Mouse (Mus musculus) liver, adult (tissue): Measurements from ENCODE around the gene Fam189a2.

Experiments
- GATA4 ChIP-seq: IDR thresholded peaks from 2 replicates; pipeline ENCODE4 v1.6.1; 2014; ENCODE audit warnings: mild to moderate bottlenecking, low read length; ENCODE audit not compliant: insufficient replicate concordance

The Fam189a2 gene

GRCm38 (mm10) chr19:24039061-24039853, 8.4 kb upstream of the Fam189a2 start:
- TF ChIP-seq GATA4: no peak

DNA sequence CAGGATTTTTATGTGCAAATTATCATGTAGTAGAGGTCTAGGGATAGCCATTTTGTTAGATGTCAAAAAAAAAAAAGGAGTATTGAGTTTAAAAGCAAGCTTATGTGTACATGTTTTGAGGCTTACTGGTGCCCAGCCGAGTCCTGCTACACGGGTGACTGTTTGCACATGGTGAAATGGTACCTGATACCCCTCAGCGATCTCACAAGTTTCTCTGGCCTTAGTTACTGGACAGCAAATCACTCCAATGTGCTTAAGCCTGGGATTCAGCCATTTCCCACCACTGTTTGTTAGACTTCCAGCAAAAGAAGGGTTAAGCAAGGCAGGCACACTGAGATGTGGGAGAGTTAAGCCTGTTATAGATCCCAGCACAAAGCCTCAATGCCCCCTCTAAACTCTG, 3.5 kb upstream of the Fam189a2 start:
- TF ChIP-seq GATA4: no peak

DNA sequence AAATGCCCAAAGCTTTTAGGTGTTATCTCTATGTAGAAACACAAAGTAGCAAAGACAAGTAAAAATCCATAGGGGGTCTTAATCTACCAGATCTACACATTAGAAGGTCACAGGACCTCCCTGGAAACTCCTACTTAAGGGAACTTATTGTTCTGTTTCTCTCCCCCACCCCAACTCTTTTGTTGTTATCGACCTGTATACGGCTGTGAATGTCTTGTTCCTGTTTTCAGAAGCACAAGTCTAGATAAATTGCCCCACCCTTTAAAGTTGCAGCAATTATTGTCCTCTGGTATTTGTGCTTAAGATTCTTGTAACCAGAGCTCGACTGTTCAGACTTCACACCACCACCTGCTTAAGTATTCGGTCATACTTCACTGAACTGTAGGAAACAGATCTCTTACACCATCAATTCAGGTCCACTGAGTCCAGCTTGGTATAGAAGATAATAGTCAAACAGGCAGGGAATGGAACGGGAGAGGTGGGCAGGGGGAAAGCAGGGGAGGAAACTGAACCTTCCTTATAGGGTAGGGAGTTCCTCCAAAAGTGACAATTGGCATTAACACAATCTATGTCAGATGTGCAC, 1.9 kb upstream of the Fam189a2 start:
- no peak for TF ChIP-seq GATA4

DNA sequence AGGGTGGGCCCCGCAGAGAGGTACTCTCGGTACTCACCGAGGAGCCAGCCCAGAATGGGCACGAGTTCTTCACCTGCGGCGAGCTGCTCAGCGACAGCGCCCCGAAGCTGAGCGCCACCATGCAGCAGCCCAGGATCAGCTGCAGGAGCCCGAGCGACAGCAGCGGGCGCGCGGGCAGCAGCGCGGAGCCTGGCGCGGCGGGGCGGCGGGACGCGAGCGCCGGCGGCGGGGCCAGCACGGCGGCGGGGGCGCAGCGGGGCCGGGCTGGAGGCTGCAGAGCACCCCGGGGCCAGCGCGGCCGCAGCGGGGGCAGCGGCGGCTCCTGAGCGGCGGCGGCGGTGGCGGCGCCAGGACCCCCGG, 328 bp downstream of the Fam189a2 start:
- no peak for TF ChIP-seq GATA4

GRCm38 (mm10) chr19:24029616-24030510, 956 bp downstream of the Fam189a2 start:
- TF ChIP-seq GATA4: no peak

- no peak for TF ChIP-seq GATA4
Observed at GRCm38 (mm10) chr19:24025876-24026275, 4.9 kb downstream of the Fam189a2 start.

DNA sequence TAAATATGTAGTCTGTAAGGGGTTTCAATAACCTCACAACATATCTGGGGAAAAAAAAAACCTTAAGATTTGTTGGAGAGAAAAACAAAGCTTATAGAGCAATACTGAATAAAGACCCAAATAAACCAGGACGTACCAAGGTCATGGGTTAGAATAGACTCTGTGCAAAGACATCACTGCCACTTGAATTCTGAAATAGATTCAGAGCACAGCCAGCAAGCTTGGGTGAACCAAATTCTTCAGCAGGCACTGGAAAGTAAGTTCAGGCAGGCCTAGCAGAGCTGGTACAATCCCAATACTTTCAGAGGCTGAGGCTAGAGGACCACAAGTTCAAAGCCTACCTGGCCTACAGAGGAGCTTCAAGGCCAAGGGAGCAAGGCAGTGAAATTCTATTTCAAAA, 6.2 kb downstream of the Fam189a2 start:
- no peak for TF ChIP-seq GATA4

DNA sequence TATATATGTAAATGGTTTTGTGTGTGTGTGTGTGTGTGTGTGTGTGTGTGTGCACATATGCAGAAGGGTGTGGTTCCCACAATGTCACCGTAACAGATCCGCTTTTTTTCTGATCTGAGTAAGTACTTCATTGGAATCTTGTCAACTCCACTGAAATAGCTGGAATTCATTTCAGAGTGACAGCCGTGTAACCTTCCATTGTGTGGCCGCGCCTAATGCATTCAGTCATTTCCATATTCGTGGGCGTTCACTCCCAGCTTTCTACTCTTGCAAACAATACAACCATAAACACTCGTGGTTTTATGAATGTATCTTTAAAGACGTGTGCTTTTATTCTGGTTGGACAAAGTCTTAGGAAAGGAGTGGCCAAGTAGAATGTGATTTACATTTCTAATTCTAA, 6.7 kb downstream of the Fam189a2 start:
- no peak for TF ChIP-seq GATA4

GRCm38 (mm10) chr19:24023351-24023750, 7.5 kb downstream of the Fam189a2 start:
- no peak for TF ChIP-seq GATA4

- TF ChIP-seq GATA4: no peak
Observed at GRCm38 (mm10) chr19:24022771-24023170, 8.0 kb downstream of the Fam189a2 start.

DNA sequence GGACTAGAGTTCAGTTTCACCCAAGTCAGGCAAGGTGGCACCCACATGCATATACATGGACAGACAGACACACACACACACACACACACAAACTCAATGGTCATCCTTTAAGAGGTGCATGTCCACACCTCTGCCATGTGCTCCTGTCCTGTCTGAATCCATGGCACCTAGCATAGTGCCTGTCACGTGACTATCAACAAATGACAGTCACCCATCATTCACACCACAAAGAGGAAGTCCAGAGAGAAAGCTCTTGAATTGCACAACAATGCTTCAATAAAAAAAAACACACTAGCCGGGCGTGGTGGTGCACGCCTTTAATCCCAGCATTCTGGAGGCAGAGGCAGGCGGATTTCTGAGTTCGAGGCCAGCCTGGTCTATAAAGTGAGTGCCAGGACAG, 8.5 kb downstream of the Fam189a2 start:
- TF ChIP-seq GATA4: no peak

DNA sequence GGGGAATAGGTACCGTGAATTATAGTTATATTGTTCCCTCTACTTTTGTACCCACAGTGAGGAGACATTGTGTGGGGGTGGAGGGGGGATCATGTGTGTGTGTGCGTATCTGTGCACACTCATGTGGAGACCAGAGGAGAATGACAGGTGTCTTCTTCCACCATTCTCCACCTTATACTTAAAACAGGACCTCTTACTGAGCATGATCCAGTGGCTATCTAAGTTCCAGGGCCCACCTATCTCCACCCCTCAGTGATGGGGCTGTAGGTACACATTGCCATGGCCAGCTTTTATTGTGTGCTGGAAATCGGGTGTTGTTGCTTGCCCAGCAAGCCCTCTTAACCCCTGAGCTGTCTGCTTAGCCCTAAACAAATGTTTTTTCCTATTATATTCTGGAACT, 10.1 kb downstream of the Fam189a2 start:
- TF ChIP-seq GATA4: no peak

- TF ChIP-seq GATA4: no peak
Observed at GRCm38 (mm10) chr19:24019609-24020008, 11.2 kb downstream of the Fam189a2 start.

- peak; percentile 50; the same call in 1 of the 2 replicates for TF ChIP-seq GATA4
Observed at GRCm38 (mm10) chr19:24018396-24018795, 12.4 kb downstream of the Fam189a2 start.

GRCm38 (mm10) chr19:24017892-24018291, 12.9 kb downstream of the Fam189a2 start:
- no peak for TF ChIP-seq GATA4

- TF ChIP-seq GATA4: peak; percentile 36; the same call in 1 of the 2 replicates
Observed at GRCm38 (mm10) chr19:24017427-24017826, 13.4 kb downstream of the Fam189a2 start.

DNA sequence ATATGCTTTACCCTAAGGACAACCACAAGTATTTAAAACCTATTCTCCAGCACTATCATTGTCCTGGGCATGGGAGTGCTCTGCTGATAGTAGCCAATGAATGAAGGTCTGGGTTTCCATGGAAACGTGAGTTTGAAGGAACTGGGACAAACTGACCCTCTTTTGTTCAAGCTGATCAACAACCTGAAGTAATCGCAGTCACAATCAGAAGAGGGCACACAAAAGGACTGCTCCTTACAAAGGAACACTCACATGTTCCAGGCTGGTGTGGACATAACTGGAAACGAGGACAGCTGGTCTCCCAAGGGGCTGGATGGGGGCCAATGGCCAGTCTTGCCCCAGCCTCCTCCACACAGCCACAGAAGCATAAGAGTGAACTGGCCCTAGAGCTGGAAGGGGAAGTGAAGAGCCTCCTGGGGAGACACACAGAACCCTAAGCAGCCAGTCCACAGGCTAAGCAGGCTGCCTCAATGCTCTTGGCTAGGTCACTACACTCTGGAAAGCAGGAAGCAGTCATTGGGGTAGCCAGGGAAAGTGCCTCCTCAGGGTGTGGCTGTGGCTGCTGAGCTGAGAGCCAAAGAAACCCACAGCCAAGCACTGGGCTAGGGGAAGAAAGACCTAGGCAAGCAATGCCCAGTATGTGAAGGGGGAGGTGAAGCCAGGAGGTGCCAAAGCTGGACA, 14.0 kb downstream of the Fam189a2 start:
- TF ChIP-seq GATA4: no peak
